9 mouse cellular contexts compared by ENCODE assay signal in genomic region chr2:35397590-35398173, GRCm38 (mm10). TPM values are rescaled to one million over a fixed set of nuclear protein-coding genes. Genes with fewer than 3 reads are reported as not detected.
A peak's percentile ranks its signal among the peaks of the same experiment; 100 is the strongest.
DNase-seq lines count a peak whose midpoint lies in the region; ATAC-seq and TF ChIP-seq lines count a peak whose summit lies in the region.
"Had no signal": no experiment of that assay in that cellular context is flagged by ENCODE, and none has a peak within 500 bp of the region (broad histone marks: within the 10 kb centered on the region; RNA-seq: fewer than 3 reads in every experiment).

No protein-coding gene starts in this region.

- peak; percentile 77 for TF ChIP-seq CTCF in Patski (IDR thresholded peaks at IDR 0.05)
- TF ChIP-seq CTCF in stomach, postnatal 0 days (IDR thresholded peaks at IDR 0.05; ENCODE audit: low read depth), result peak; percentile 94

- POLR2A ChIA-PET in Patski (lab: Charles Lee), result interaction anchor here (0.7 to 0.8 kb wide), 3 partner anchors 21 to 234 kb away, joined by 4 to 5 read pairs (median 4); no protein-coding TSS in a partner anchor

- TF ChIP-seq EP300 in stomach, postnatal 0 days (optimal IDR thresholded peaks at IDR 0.05), result no peak

- H3K4me1 ChIP-seq in stomach, postnatal 0 days (replicated peaks; ENCODE audit: control insufficient read depth, insufficient read depth), result 0 out of 2 replicates have a peak, but pooled peaks cover 2% of the 10 kb centered on the region
- H3K4me1 ChIP-seq: limb, embryonic 12.5 days had no signal

- TF ChIP-seq POLR2A in myocyte (IDR thresholded peaks at IDR 0.05; ENCODE audit: insufficient read length, low read depth), result no peak

- H3K36me3 ChIP-seq in myocyte (ENCODE audit: control insufficient read depth, insufficient read depth), result no peaks in the 10 kb centered on the region
- 0 out of 2 replicates have a peak, but pooled peaks cover 3% of the 10 kb centered on the region for H3K36me3 ChIP-seq in stomach, postnatal 0 days (ENCODE audit: control insufficient read depth, insufficient read depth, low read length)
- H3K36me3 ChIP-seq: limb, embryonic 12.5 days had no signal

- 0 out of 2 replicates have a peak overlapping the region, but pooled peaks have one; percentile 35 for H3K27ac ChIP-seq in stomach, postnatal 0 days (replicated peaks)
- H3K27ac ChIP-seq: limb, embryonic 12.5 days had no signal

- H3K27me3 ChIP-seq in Patski (no peaks in the 10 kb centered on the region), myocyte (ENCODE audit: control insufficient read depth, insufficient read depth, insufficient read length) (no peaks in the 10 kb centered on the region)
- H3K27me3 ChIP-seq in stomach, postnatal 0 days (ENCODE audit: control insufficient read depth, insufficient read depth, low read length), result no peaks in the 10 kb centered on the region

- no peak overlapping the region for H3ac ChIP-seq in myocyte (ENCODE audit: control insufficient read depth, insufficient read length)

- peak; percentile 88 for DNase-seq in 3T3-L1 (ENCODE audit: low read depth, low spot score)
- DNase-seq in Patski (ENCODE audit: low read depth, low spot score), result no peak
- DNase-seq in cerebellum, postnatal 14 days, result peak; percentile 80 to 81
- DNase-seq in gastrocnemius, postnatal 25 days, result peak; percentile 44
- peak; percentile 71 for DNase-seq in kidney, adult 18-20 months
- DNase-seq in left cerebral cortex, postnatal 4 days, result peak; percentile 59
- peak; percentile 63 for DNase-seq in stomach, postnatal 0 days (ENCODE audit: low spot score)

- H3K9me3 ChIP-seq in stomach, postnatal 0 days (ENCODE audit: control insufficient read depth, low read length), result no peaks in the 10 kb centered on the region
- H3K9me3 ChIP-seq: limb, embryonic 12.5 days had no signal

- H3K4me2 ChIP-seq in myocyte (ENCODE audit: low read depth), result peak overlapping the region; percentile 57
- H3K4me2 ChIP-seq in stomach, postnatal 0 days (replicated peaks; ENCODE audit: low read depth), result no peak overlapping the region; the same call in 1 of the 2 replicates
- H3K4me2 ChIP-seq: limb, embryonic 12.5 days had no signal

- CTCF ChIA-PET in Patski (lab: Charles Lee), result interaction anchor here (0.6 to 2.2 kb wide), 15 partner anchors 8 to 183 kb away, joined by 3 to 7 read pairs (median 3); no protein-coding TSS in a partner anchor

- 36% methylated on average over 11 of the region's 11 CpGs for WGBS in stomach, postnatal 0 days

- no peaks in the 10 kb centered on the region for H3K79me2 ChIP-seq in myocyte (ENCODE audit: control insufficient read depth, insufficient read depth)

- H3K9ac ChIP-seq in stomach, postnatal 0 days (ENCODE audit: low read length), result no peak overlapping the region; the same call in 1 of the 2 replicates
- H3K9ac ChIP-seq: limb, embryonic 12.5 days had no signal

- intact Hi-C loops in left cerebral cortex, postnatal 4 days (cut with DNase I), result loop anchor here (2.0 kb wide), 2 partner anchors 99 to 107 kb away; no protein-coding TSS in a partner anchor

- no peak overlapping the region for H3K4me3 ChIP-seq in myocyte
- no peak overlapping the region for H3K4me3 ChIP-seq in stomach, postnatal 0 days (ENCODE audit: low read depth, low read length)
- H3K4me3 ChIP-seq: limb, embryonic 12.5 days had no signal

- no peak for ATAC-seq in Patski
- 0 out of 2 replicates have a peak, but pooled peaks have one; percentile 60 for ATAC-seq in stomach, postnatal 0 days (ENCODE audit: low FRiP score, low TSS enrichment)

- in situ Hi-C loops in Patski (cut with MboI; ENCODE audit: low pct_unique_long_range_greater_than_20kb), result no loop called here

TF ChIP-seq in myocyte, 11 proteins besides CTCF, POLR2A, EP300 and RAD21:
- TF ChIP-seq REST (IDR thresholded peaks at IDR 0.05; ENCODE audit: insufficient read depth, insufficient read length) (no peak), CEBPB (IDR thresholded peaks at IDR 0.05; ENCODE audit: insufficient read depth, poor library complexity, severe bottlenecking) (no peak), TCF3 (IDR thresholded peaks at IDR 0.05; ENCODE audit: insufficient read length, low read depth) (no peak), MYOD1 (IDR thresholded peaks at IDR 0.05; ENCODE audit: control insufficient read depth in 1 of 3, insufficient read length in 2 of 3, low read depth in 2 of 3) (no peak), MAX (IDR thresholded peaks at IDR 0.05; ENCODE audit: low read depth) (no peak), MYOG (IDR thresholded peaks at IDR 0.05; ENCODE audit: control insufficient read depth in 1 of 3, insufficient read depth in 1 of 3, insufficient read length in 2 of 3, low read depth in 2 of 3) (no peak), TCF12 (IDR thresholded peaks at IDR 0.05; ENCODE audit: insufficient read depth, poor library complexity, severe bottlenecking) (no peak), SRF (IDR thresholded peaks at IDR 0.05; ENCODE audit: control insufficient read depth, insufficient read length, low read depth) (no peak), USF1 (IDR thresholded peaks at IDR 0.05; ENCODE audit: low read depth) (no peak), POLR2AphosphoS2 (IDR thresholded peaks at IDR 0.05; ENCODE audit: insufficient read length, low read depth) (no peak), E2F4 (IDR thresholded peaks at IDR 0.05; ENCODE audit: insufficient read depth) (no peak)

RNA-seq across cellular contexts. Expression of gene 4930402F06Rik, which starts 0.7 kb away (rescaled TPM):
- polyA plus RNA-seq in Patski (2021), result not detected
- total RNA-seq in gastrocnemius, postnatal 25 days (2021), result not detected
- not detected for total RNA-seq in left cerebral cortex, postnatal 4 days (2021)
- not detected for polyA plus RNA-seq in myocyte (2012; fragmentation: generic; extraction: Trizol)
- not detected in 2 replicates for polyA plus RNA-seq in stomach, postnatal 0 days (2015; fragmentation: Nextera tagmentation; extraction: Ambion mirVana)
- polyA plus RNA-seq: limb, embryonic 12.5 days had no signal

RNA-seq across cellular contexts. Expression of gene 4930568D16Rik, which starts 30.2 kb away (rescaled TPM):
- not detected for polyA plus RNA-seq in Patski (2021)
- not detected for total RNA-seq in gastrocnemius, postnatal 25 days (2021)
- not detected for total RNA-seq in left cerebral cortex, postnatal 4 days (2021)
- not detected for polyA plus RNA-seq in myocyte (2012; fragmentation: generic; extraction: Trizol)
- not detected in 2 replicates for polyA plus RNA-seq in stomach, postnatal 0 days (2015; fragmentation: Nextera tagmentation; extraction: Ambion mirVana)
- polyA plus RNA-seq: limb, embryonic 12.5 days had no signal
